ENCODE assay signal across 14 mouse cellular contexts in genomic region chr7:37910161-37910560, GRCm38 (mm10).
"Had no signal": no experiment of that assay in that cellular context is flagged by ENCODE, and none has a peak within 500 bp of the region (broad histone marks: within the 10 kb centered on the region; RNA-seq: fewer than 3 reads in every experiment).

No protein-coding gene starts in this region.

- H3K9me3 ChIP-seq: kidney, embryonic 15.5 days; limb, embryonic 15.5 days; liver, embryonic 12.5 days; midbrain, embryonic 12.5 days; neural tube, embryonic 15.5 days; stomach, embryonic 15.5 days had no signal

- DNase-seq: kidney, postnatal 14 days; lung, embryonic 14.5 days; lung, postnatal 10 days; lung, postnatal 4 days; right cerebral cortex, postnatal 14 days; thymus, adult 2 months; thymus, postnatal 25 days had no signal

- H3K27ac ChIP-seq: kidney, embryonic 15.5 days; limb, embryonic 15.5 days; liver, embryonic 12.5 days; midbrain, embryonic 12.5 days; neural tube, embryonic 15.5 days; stomach, embryonic 15.5 days had no signal

- H3K4me3 ChIP-seq: kidney, embryonic 15.5 days; limb, embryonic 15.5 days; liver, embryonic 12.5 days; midbrain, embryonic 12.5 days; myocyte; neural tube, embryonic 15.5 days; stomach, embryonic 15.5 days had no signal

- H3K27me3 ChIP-seq: kidney, embryonic 15.5 days; limb, embryonic 15.5 days; liver, embryonic 12.5 days; midbrain, embryonic 12.5 days; neural tube, embryonic 15.5 days; stomach, embryonic 15.5 days had no signal

- ATAC-seq: liver, embryonic 12.5 days had no signal

- H3K4me1 ChIP-seq: liver, embryonic 12.5 days had no signal

- H3K36me3 ChIP-seq: kidney, embryonic 15.5 days; limb, embryonic 15.5 days; liver, embryonic 12.5 days; midbrain, embryonic 12.5 days; neural tube, embryonic 15.5 days; stomach, embryonic 15.5 days had no signal
